Mouse (Mus musculus): ENCODE data around the gene Rnf114.

The Rnf114 gene

DNA sequence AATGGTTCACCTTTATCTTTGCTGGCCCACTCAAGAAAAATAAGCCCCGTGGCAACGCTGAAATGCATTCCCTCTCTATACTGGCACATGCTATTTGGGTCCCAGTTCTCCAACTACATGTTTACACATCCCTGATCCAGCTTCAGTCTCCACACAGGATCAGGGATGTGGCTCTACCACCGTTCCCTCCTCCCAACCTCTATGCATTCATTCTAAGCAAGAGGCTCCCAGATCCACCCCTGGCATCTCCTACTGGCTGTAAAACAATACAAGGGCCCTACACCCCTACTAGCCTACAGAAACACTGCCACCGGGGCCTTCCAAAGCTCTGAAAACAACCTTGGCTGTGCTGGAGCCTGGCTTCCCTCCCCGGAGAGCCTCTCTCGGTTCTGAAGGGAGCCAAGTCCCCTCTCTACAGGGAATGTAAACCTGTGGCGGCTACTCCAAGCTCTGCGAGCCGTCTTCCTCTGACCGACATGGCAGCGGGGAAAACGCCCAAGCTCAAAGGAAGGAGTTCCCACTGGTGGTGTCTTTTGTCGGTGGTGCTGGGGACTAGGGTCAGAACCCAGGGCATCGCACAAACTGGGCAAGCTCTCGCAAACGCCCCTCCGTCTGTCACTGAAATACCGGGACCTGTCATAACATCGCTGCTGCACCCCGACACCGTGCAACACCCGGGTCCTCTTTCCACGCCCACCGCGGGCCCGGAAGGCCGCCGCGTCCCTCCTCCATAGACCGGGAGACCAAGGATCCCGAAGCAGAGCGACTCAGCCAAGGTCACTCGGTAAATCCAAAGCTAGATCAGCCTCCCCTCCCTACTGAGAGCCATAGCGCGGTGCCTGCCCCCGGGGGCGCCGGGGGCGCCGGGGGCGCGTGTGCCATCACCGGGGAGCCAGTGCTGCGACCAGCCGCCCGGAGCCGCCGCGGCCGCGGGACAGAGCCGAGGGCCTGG is at the start of gene Rnf114:
Rnf114 (plus strand) TSS at position 889 of the 952 bp plus-strand sequence.
- DNase-seq (ENCODE audit: low spot score in 2 of 2): no peak

DNA sequence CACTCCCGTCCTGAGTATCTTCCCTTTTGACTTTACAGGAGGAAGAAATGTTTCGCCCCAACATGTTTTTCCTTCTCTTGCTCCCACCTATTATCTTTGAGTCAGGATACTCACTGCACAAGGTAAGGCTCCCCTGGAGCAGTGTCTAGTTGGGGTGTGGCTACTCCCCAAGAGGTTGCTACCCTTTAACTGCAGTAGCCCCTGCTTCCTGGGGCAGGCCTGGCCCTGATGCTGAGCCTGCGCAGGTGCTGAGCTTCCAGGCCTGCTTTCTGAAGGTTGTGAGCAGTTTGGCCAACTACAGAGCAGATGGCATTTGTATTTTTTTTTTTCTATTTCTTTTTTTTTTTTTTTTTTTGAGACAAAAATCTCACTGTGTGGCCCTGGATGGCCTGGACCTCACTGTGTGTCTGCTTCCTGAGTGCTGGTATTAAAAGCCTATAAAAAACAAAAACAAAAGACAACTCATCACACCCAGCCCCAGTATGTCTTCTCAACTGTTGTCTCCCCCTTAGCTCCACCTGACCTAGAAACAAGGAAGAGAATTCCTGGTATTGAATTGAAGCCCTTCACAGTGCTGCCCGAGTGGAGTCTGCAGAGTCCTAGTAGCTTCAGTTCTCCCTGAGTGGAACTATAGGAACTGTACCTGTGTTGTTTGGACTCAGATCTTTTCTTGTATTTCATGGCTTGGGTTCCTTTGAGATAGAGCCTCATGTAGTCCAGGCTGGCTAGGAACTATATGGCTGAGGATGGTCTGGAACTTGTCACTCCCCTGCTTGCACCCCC is 48.8 kb upstream of the Rnf114 start:
- DNase-seq (ENCODE audit: low spot score in 2 of 2): no peak

DNA sequence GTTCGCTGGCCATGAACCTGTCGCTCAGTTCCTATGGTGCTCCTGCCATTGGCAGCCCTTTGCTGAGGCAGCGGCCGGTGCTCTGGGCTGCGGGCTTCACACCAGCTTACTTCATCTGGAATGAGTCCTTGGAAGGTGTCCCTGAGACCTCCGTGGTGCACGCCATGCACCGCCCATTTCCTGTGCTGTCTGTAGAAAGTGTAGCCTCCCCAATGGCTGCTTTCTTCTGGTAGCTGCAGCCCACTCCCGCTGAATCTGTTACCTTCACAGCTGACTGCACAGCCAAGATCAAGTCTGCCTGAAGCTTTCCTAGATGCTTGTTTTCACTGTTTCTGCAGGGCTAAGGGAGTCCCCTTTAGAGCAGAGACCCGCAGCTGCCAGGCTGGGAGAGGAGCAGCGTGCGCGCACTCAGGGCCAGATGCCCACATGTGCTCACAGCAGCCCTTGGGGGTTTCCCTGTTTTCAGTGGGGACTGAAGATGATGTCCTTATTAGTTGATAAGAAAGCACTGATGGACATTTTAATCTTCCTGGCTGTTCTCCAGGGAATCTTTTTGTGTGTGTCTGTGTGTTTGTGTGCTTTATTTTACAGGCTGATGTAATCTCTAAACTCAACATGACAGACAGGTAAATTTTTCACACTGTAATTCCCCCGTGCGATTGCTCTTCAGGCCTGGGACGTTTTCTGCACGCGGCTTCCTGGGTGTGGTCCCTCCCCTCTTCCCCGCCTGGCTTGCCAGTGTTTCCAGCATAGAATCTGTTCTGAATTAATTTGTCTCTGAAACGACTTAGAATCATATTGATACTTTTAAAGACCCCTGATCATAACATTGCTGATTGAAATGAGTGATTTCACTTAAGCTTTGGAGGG is 46.3 kb upstream of the Rnf114 start:
- DNase-seq (ENCODE audit: low spot score in 2 of 2): no peak

DNA sequence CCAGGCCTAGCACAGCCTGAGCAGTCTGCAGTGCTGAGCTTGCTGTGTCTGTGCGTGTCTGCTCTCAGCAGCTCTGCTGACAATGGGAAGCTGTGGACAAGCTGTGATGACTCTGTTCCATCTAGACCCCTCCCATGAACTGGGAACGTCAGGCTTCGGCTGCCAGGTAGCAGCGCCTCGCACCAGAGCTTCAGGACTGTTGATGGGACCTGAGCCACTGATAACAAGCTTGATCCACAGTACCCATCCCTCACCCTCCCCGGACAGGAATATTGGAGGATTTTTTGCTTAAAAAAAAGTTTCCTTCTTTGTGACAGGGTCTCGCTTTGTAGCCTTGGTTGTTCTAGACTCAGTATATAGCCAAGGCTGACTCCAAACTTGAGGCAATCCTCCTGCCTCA is 45.2 kb upstream of the Rnf114 start:
- DNase-seq (ENCODE audit: low spot score in 2 of 2): no peak

DNA sequence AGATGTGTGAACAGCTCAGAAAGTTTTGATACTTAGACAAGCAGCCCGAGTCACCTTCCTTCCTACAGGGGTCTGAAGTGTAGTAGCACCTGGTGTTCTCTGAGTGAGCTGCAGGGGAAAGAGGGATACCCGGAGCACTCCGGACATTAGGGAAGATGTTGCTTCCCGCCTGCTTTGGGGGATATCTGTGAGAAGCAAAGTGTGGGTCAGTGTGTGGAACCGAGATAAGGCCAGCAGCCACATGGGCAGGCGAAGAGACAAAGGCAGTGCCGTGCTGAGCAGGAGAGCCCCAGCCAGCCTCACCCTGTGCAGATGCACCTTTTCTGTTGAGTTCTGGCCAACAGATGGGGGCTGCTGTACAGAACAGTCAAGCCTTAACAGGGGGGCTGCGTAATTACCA is 44.8 kb upstream of the Rnf114 start:
- no peak for DNase-seq (ENCODE audit: low spot score in 2 of 2)

DNA sequence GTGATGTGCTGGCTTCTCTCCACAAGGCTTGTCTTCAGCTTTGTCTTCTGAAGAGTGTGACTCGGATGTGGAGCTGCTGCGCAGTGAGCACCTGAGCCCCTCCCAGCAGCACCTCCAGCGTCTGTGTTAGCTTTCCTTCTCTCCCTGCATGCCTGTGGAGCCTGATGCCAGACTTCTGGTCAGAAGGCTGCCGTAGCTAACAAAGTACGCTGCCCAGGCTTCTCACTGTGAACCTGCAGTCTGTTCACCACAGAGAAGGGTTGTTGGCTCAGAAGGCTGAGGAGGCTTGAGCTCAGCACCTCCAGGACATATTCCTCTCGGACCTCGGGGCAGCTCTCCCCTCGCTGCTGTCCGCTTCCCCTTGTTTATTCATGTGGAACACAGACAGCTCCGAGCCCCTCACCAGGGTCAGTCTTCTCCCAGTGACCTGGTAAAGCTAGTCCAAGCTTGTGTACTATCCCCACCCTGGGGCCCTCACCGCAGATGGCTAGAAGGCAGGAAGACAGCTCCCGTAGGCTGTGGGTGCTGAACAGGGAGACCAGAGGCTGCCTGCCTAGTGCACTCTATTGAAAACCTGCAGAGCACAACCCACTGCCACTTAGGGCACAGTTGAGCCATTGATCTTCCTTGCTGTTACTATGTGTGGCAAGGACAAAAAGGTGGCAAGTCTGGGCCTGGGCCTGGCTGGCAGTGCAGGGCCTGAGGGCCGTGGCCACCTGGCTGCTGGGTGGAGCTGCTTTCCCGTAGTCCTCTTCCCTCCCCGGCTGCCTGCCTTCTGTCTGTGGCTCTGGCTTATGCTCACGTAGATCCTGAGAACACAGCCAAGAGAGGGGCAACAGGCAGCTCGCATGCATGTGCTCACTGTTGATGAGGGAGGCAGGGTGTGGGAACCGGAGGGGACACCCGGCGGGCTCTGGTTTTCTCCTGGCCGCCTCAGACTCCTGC is 42.8 kb upstream of the Rnf114 start:
- DNase-seq (ENCODE audit: low spot score in 2 of 2): no peak

DNA sequence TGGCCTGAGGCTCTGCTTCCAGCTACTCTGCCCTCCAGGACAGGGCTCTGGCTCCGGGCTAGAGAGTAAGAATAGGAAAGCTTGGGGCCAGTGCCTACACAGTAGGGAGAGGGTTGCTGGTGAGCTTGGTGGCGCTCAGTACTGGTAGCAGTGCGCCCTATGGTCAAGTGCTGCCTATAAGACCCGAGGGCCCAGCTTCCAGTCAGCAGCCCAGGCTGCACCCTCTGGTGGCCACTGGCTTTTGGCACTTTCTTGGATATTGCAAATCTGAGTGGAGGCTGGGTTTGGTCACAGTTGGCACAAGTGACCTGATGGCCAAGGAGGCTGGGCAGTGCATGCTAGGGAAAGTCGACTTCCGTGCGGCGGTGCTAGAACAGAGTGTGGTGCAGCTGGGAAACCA is 41.8 kb upstream of the Rnf114 start:
- no peak for DNase-seq (ENCODE audit: low spot score in 2 of 2)

DNA sequence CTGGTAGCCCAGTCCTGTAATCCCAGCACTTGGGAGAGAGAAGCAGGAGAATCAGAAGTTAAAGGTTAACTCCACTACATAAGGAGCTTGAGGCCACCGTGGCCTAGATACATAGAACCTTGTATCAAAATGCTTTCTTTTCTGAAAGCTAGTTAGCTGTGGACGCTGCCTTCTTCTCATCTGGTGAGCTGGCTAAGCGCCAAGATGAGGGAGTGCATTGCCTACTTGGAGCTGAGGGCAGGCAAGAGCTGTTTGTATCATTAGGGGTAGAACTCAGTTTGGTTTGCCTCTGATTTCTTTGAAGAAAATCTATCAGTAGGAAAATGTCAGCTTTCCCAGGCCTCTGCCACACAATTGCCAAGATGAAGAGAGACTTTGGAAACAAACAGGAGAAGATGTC is 38.6 kb upstream of the Rnf114 start:
- no peak for DNase-seq (ENCODE audit: low spot score in 2 of 2)

DNA sequence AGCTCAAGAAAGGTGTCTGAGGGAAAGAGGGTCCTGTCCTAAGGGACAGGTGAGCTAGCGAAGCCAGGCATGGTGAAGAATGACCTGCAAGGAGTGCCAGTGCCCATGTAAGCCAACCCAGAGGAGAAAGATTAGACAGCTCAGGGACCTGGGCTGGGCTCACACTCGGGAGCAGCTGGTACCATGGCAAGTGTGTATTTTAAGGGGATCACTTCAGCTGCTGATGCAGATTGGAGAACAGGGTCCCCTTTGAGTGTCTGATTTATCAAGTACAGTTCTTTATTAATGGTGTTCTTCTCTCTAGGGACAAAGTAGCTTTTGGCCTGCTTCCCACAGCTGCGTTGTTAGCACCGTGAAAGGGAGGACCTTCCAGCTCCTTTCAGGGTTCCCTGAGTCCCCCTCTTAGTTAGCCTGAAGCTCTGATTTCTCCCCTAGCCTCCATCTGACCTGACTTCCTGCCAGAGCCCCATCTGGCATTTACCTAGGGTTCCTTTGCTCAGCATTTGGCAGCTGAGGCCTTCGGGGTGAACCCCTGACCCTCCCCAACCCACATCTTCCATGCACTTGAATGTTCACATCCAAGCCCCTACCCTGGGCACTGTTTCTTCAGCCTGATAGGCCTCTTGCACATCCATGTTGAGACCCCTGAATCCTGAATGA is 36.0 kb upstream of the Rnf114 start:
- DNase-seq (ENCODE audit: low spot score in 2 of 2): no peak

DNA sequence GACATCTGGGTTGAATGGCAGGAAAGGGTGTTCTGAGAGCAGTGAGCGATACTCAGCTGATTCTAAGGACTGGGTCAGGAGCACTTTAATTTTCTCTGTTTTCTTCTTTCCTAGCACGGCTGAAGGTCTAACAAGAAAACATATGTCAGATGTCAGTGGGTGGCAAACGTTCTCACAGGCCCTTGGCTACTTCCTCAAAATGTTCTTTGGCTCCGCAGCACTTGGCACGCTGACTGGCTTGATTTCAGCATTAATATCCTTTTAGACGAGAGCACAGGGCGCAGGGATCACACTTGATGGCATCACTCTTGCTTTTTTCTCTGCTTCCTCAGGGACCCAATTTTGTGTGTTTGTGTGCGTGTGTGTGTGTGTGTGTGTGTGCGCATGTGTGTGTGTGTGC is 35.2 kb upstream of the Rnf114 start:
- DNase-seq (ENCODE audit: low spot score in 2 of 2): no peak

DNA sequence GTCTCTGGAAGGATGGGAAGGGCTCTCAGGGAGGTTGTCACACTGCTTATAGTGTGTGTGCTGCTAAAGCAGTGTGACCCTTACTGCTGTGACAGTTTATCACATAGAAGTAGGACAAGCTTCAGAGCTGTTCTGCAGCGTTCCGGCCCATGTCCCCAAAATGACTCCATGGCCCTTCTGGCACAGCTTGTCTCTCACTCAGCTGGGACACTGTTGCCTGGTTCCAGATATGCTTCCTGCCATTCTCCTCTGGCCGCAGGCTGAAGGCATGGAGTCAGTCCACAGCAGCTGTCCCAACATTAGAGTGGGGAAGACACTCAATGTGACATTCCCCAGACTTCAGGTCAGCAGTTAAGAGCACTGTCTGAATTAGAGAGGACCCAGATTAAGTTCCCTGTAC is 33.9 kb upstream of the Rnf114 start:
- DNase-seq (ENCODE audit: low spot score in 2 of 2): no peak

DNA sequence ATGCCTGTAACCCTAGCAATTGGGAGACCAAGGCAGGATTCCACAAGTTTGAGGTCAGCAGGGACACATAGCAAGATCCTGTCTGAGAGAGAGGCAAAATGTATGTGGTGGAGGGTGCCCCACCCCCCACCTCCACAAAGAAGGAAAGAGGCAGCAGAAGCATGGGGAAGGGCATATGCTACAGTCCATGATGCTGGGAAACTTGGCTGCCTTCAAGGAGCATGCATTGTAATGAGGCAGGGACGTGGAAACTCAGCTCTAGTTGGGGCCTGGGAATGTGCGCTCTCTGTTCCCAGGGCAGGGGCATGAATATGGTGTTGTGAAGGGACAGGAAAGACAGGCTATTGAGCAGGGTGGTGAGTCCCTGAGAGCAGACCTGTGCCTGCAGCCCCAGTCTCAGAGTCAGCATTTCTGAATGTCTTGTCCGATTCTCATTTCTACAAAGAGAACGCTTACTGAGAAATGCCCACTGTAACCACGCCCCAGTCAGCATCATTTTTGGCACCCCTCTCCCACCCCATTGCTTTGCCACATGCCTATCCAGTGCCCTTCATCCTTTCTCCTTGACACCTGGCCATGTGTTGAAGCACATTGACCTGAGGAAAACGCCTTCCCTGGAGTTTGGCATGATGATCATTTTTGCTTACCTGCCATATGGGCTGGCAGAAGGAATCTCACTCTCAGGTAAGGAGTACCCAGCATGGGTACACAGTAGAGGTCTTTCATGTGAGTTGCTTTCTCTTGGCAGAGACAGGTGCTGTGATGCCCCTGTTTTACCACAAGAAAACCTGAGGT is 33.2 kb upstream of the Rnf114 start:
- DNase-seq (ENCODE audit: low spot score in 2 of 2): no peak

DNA sequence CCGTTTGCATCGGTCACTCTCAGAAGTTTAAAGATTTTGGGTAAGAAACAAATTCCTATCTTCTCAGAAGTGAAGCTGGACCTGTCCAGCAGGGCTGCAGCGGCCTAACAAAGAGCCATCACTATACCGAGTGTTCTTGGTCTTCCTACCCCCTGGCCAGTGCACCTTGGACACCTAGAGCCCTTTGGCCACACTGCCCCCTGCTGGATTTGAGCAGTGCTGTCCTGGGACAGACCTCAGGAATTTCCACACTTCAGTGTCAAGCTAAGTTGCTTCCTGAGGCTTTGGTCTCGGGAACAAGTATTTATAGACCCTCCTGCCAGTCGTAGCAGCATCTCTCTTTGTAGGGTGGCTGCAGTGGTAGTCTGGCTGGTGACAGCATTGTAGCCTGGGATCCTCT is 29.5 kb upstream of the Rnf114 start:
- DNase-seq (ENCODE audit: low spot score in 2 of 2): no peak

DNA sequence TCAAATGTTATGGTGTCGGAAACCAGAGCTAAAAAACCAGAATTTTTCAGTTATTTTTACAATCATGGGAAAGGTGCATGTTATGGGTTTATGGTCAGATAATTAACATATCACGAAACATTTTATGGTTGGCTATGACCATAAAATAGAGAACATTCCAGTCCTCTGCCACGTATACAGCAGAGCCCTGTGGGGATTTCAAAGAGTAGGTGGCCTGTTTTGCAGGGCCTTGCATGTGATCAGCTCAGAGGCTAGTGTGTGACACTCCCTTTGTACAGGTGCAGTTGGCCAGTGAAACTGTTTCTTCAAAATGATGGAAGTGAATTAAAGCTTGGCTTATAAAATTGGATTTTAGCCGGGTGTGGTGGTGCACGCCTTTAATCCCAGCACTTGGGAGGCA is 28.6 kb upstream of the Rnf114 start:
- no peak for DNase-seq (ENCODE audit: low spot score in 2 of 2)

DNA sequence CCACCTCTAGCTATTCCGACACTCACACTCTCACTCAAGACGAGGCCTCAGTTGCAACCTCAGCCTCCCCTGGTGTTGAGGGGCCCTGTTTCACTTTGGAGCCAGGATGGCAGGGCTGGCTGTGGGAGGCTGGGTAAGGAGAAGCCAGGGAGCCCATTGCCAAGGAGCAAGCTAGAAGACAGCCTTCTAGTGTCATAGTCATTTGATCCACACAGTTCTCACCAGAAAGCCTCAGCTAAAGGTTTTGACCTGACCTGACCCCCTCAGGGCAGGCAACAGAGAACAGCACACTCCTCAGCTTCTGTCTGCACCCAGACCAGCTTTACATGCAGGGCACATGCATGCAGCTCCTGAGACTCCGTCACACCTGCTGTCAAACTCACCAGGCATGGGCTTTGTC is 26.5 kb upstream of the Rnf114 start:
- no peak for DNase-seq (ENCODE audit: low spot score in 2 of 2)

DNA sequence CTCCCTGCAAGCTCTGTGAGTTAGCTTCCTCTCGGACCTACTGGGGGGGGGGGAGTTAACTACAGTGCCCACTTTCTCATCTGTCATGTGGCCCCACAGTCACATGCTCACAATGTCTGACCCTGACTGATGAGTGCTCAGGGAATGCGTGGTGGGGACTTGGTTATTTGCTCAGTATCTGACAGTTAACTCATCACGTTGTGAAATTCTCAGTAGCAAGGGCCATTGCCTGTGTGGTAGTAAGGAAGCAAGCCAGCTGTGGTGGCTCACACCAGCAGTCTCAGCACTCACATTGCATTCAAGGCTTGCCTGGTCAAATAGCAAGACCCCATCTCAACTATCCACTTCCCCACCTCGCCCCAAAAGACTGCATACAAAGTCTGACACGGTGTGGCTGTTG is 25.2 kb upstream of the Rnf114 start:
- no peak for DNase-seq (ENCODE audit: low spot score in 2 of 2)

DNA sequence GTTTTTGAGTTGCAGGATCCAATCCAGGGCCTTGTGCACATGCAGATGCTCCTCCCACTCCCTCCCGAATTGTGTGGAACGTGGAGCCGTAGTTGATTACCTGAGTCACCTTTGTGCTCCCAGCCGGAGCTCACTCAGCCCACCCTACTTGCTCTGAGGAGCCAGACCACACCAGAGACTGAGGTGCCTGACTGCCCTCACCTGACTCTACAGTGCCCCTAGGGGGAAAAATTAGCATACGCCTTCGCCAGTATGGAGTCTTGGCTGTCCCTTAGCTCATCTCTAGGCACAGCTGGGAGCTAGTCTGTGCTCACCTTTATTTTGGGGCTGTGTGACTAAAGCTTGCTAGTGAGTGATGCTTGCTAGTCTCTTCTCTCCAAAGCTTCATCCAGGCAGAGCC is 24.0 kb upstream of the Rnf114 start:
- DNase-seq (ENCODE audit: low spot score in 2 of 2): no peak

DNA sequence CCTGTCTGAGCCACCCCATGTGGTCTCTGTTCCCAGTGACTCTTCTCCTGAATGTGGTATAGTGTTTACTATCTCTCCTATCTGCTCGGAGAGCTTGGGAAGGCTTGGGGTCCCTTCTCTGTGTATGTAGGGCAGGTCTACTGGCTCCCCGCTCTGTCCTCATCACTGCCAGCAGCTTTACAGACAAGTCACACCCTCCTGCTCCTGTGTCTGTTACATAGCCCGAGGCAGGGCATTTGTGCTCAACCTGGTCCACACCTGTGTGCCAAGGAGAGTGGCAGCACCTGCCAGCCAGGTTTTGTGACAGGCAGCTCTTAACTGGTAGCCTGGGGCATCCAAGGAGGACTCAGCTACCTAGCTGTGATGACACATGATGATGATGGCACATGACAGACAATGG is 21.8 kb upstream of the Rnf114 start:
- DNase-seq (ENCODE audit: low spot score in 2 of 2): no peak

DNA sequence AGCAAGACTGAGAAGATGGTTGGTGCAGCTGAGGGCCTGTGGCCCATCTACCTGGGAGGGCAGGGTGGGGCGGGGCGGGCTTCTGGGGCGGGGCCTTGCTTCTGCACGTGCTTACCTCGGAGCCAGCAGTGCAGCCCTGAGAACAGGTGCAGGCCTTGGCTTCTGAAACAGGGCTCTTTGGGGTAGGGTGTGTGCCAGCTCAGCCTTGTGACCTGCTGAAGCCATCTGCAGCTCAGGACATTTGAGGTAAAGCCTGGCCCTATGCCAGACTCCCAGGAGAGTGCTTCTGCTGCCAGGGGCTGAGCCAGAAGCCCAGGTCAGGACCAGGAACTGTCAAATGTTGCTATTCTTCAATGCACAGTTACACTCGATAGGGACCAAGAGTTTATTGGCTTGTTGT is 20.9 kb upstream of the Rnf114 start:
- DNase-seq (ENCODE audit: low spot score in 2 of 2): peak in 1 of 2 experiments; percentile 57

DNA sequence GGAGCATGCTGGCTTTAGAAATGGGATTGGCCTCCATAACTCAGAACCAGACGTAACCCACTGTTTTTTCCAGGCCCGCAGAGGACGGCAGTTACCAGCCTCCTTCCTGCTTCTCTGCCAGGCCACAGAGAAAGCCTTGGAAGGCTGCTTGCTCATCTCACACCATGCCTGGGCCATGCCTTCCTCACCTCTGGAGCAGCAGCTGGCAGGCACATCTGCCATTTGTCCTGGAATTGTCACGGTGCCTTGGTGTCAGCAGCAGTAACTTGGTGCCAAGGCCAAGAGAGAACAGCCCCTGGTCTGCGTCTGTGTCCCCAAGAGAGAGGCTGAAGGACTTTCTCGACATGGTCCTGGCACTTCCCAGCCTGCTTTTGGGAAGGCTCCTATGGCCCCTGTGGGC is 18.2 kb upstream of the Rnf114 start:
- DNase-seq (ENCODE audit: low spot score in 2 of 2): no peak
